In the genomic region with DNA sequence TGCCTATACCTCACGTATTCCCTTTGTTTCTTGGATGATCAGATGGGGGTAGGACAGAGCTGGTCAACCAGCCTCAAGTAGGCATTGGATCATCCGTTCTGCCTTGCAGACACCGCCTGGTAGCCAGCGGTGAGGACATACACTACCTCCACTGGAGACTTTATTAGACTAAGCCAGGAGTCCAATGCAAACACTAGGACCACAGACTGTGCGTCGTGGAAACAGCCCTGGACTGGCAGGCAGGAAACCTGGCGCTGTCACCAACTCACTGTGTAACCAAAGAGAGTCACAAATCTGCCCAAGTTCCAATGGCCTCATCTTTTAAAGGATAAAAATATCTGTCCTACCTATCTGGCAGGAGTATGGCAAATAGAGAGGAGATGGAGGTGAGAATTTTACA, we compare ENCODE assay signal across 22 mouse cellular contexts.
"Had no signal": no experiment of that assay in that cellular context is flagged by ENCODE, and none has a peak within 500 bp of the region (broad histone marks: within the 10 kb centered on the region; RNA-seq: fewer than 3 reads in every experiment).

No protein-coding gene starts in this region.

- H3K4me3 ChIP-seq: limb, embryonic 10.5 days; limb, embryonic 12.5 days; limb, embryonic 13.5 days; limb, embryonic 15.5 days; liver, embryonic 12.5 days; liver, embryonic 13.5 days; liver, embryonic 15.5 days; lung, embryonic 15.5 days; megakaryocyte, embryonic 14.5 days; midbrain, embryonic 10.5 days; midbrain, embryonic 12.5 days; midbrain, embryonic 13.5 days; midbrain, embryonic 15.5 days; myocyte; neural tube, embryonic 12.5 days had no signal

- H3K27me3 ChIP-seq: liver, embryonic 13.5 days; midbrain, embryonic 15.5 days; neural tube, embryonic 12.5 days had no signal

- DNase-seq: left cerebral cortex, postnatal 4 days; lung, adult 2 months; lung, embryonic 14.5 days; midbrain, embryonic 14.5 days had no signal

- H3K9ac ChIP-seq: limb, embryonic 12.5 days; limb, embryonic 13.5 days; limb, embryonic 15.5 days; liver, embryonic 12.5 days; liver, embryonic 13.5 days; liver, embryonic 14.5 days; liver, embryonic 15.5 days; liver, postnatal 0 days; lung, embryonic 14.5 days; lung, embryonic 15.5 days; midbrain, embryonic 12.5 days; midbrain, embryonic 13.5 days; midbrain, embryonic 15.5 days; neural tube, embryonic 12.5 days had no signal

- H3K27ac ChIP-seq: limb, embryonic 10.5 days; limb, embryonic 12.5 days; limb, embryonic 13.5 days; limb, embryonic 15.5 days; liver, embryonic 12.5 days; liver, embryonic 13.5 days; liver, embryonic 14.5 days; liver, embryonic 15.5 days; lung, embryonic 15.5 days; macrophage; midbrain, embryonic 12.5 days; midbrain, embryonic 13.5 days; midbrain, embryonic 15.5 days; neural tube, embryonic 12.5 days had no signal

- H3K4me1 ChIP-seq: liver, embryonic 13.5 days; liver, embryonic 15.5 days; lung, embryonic 15.5 days; neural tube, embryonic 12.5 days had no signal

- H3K9me3 ChIP-seq: limb, embryonic 10.5 days; limb, embryonic 12.5 days; limb, embryonic 13.5 days; limb, embryonic 15.5 days; liver, embryonic 12.5 days; liver, embryonic 13.5 days; liver, embryonic 15.5 days; lung, embryonic 15.5 days; megakaryocyte, embryonic 14.5 days; midbrain, embryonic 10.5 days; midbrain, embryonic 12.5 days; midbrain, embryonic 13.5 days; midbrain, embryonic 15.5 days; neural tube, embryonic 12.5 days had no signal

- H3K36me3 ChIP-seq: limb, embryonic 10.5 days; limb, embryonic 12.5 days; limb, embryonic 13.5 days; limb, embryonic 15.5 days; liver, embryonic 12.5 days; liver, embryonic 13.5 days; liver, embryonic 15.5 days; lung, embryonic 15.5 days; midbrain, embryonic 10.5 days; midbrain, embryonic 12.5 days; midbrain, embryonic 13.5 days; midbrain, embryonic 15.5 days; neural tube, embryonic 12.5 days had no signal
